Mouse (Mus musculus): Measurements from ENCODE around the gene Draxin. TPM values are rescaled to one million over a fixed set of nuclear protein-coding genes. Genes with fewer than 3 reads are reported as not detected.

Gene Draxin
- total and polyA plus RNA-seq, 3 experiments = 0.08 to 0.17 TPM; not detected in 1

- no peaks in the 10 kb centered on the region for H3K36me3 ChIP-seq (ENCODE audit: control insufficient read depth in 1 of 2, insufficient read depth in 2 of 2, low read length in 2 of 2)
- H3K79me2 ChIP-seq (ENCODE audit: control insufficient read depth, insufficient read depth, low read length, poor library complexity) = no peaks in the 10 kb centered on the region
- no peaks in the 10 kb centered on the region for H3K9me3 ChIP-seq (replicated peaks; ENCODE audit: insufficient read depth, low read length)
- no peak overlapping the region for H3K9ac ChIP-seq (ENCODE audit: control insufficient read depth, low read depth, low read length, poor library complexity, severe bottlenecking)
- DNase-seq (ENCODE audit: low read depth, low spot score) = peak; percentile 54
- no peaks in the 10 kb centered on the region; a peak in 1 of 4 replicates for H3K4me1 ChIP-seq (ENCODE audit: control insufficient read depth in 1 of 2, insufficient read depth in 2 of 2, low read length in 2 of 2)
- no peak overlapping the region for H3K27ac ChIP-seq (ENCODE audit: control insufficient read depth, low read depth, low read length)
- TF ChIP-seq ZKSCAN1 (IDR thresholded peaks at IDR 0.05; ENCODE audit: low read depth, low read length) (no peak), POLR2A (IDR thresholded peaks at IDR 0.05; ENCODE audit: control insufficient read depth in 1 of 2, insufficient read depth in 1 of 2, low read depth in 1 of 2, low read length in 2 of 2, poor library complexity in 1 of 2) (no peak), MAX (IDR thresholded peaks at IDR 0.05; ENCODE audit: low read length) (peak; percentile 65), CTCF (IDR thresholded peaks at IDR 0.05 in 2 of 3, conservative IDR thresholded peaks at IDR 0.05 in 1 of 3; ENCODE audit: control insufficient read depth in 1 of 3, insufficient read depth in 1 of 3, low read depth in 2 of 3, low read length in 3 of 3, poor library complexity in 1 of 3, severe bottlenecking in 1 of 3) (peak; percentile 26 to 72 (median 55)), ZC3H11A (IDR thresholded peaks at IDR 0.05; ENCODE audit: low read depth, low read length) (peak; percentile 45; the same call in 1 of the 2 replicates), SIN3A (IDR thresholded peaks at IDR 0.05; ENCODE audit: low read length) (0 out of 2 replicates have a peak, but pooled peaks have one; percentile 30), RCOR1 (IDR thresholded peaks at IDR 0.05; ENCODE audit: low read depth, low read length) (no peak), RAD21 (IDR thresholded peaks at IDR 0.05; ENCODE audit: low read depth, low read length) (peak; percentile 51), CHD2 (IDR thresholded peaks at IDR 0.05; ENCODE audit: low read length) (no peak), ZMIZ1 (IDR thresholded peaks at IDR 0.05; ENCODE audit: low read depth, low read length) (no peak), MXI1 (IDR thresholded peaks at IDR 0.05; ENCODE audit: low read depth, low read length) (peak; percentile 53), ZNF384 (IDR thresholded peaks at IDR 0.05; ENCODE audit: low read depth, low read length) (no peak), MYC (IDR thresholded peaks at IDR 0.05; ENCODE audit: low read depth, low read length) (peak; percentile 48; the same call in 1 of the 2 replicates), CHD1 (IDR thresholded peaks at IDR 0.05; ENCODE audit: low read depth, low read length) (no peak), GABPA (IDR thresholded peaks at IDR 0.05; ENCODE audit: low read depth, low read length) (no peak), MAZ (IDR thresholded peaks at IDR 0.05; ENCODE audit: low read depth, low read length) (no peak), NELFE (IDR thresholded peaks at IDR 0.05; ENCODE audit: low read depth, low read length) (no peak), SMC3 (IDR thresholded peaks at IDR 0.05; ENCODE audit: low read depth, low read length) (peak; percentile 77)
- no peaks in the 10 kb centered on the region for H3K27me3 ChIP-seq (ENCODE audit: control insufficient read depth in 1 of 2, insufficient read depth in 2 of 2, low read length in 2 of 2)
- H3K4me3 ChIP-seq (ENCODE audit: control insufficient read depth in 1 of 2, insufficient read depth in 1 of 2, low read depth in 2 of 2, low read length in 2 of 2) = no peak overlapping the region
Observed at GRCm38 (mm10) chr4:148065702-148066400, 64.6 kb downstream of the Draxin start.

- Histone ChIP-seq H3K27me3 (ENCODE audit: control insufficient read depth in 1 of 2, insufficient read depth in 2 of 2, low read length in 2 of 2) (no peaks in the 10 kb centered on the region), H3K9ac (ENCODE audit: control insufficient read depth, low read depth, low read length, poor library complexity, severe bottlenecking) (no peak overlapping the region), H3K27ac (ENCODE audit: control insufficient read depth, low read depth, low read length) (no peak overlapping the region), H3K4me3 (ENCODE audit: control insufficient read depth in 1 of 2, insufficient read depth in 1 of 2, low read depth in 2 of 2, low read length in 2 of 2) (no peak overlapping the region), H3K79me2 (ENCODE audit: control insufficient read depth, insufficient read depth, low read length, poor library complexity) (no peaks in the 10 kb centered on the region), H3K9me3 (replicated peaks; ENCODE audit: insufficient read depth, low read length) (no peaks in the 10 kb centered on the region), H3K4me1 (ENCODE audit: control insufficient read depth in 1 of 2, insufficient read depth in 2 of 2, low read length in 2 of 2) (no peaks in the 10 kb centered on the region), H3K36me3 (ENCODE audit: control insufficient read depth in 1 of 2, insufficient read depth in 2 of 2, low read length in 2 of 2) (no peaks in the 10 kb centered on the region)
- DNase-seq (ENCODE audit: low read depth, low spot score) = no peak
- TF ChIP-seq ETS1 (IDR thresholded peaks at IDR 0.05; ENCODE audit: low read depth, low read length) (no peak), UBTF (IDR thresholded peaks at IDR 0.05; ENCODE audit: borderline replicate concordance, insufficient read depth, low read depth, low read length) (no peak), MYB (IDR thresholded peaks at IDR 0.05; ENCODE audit: low read depth, low read length) (no peak), SMC3 (IDR thresholded peaks at IDR 0.05; ENCODE audit: low read depth, low read length) (no peak), MXI1 (IDR thresholded peaks at IDR 0.05; ENCODE audit: low read depth, low read length) (no peak), JUND (IDR thresholded peaks at IDR 0.05; ENCODE audit: low read depth, low read length) (no peak), MAZ (IDR thresholded peaks at IDR 0.05; ENCODE audit: low read depth, low read length) (no peak), MAFK (IDR thresholded peaks at IDR 0.05; ENCODE audit: borderline replicate concordance, low read depth, low read length) (no peak)
Observed at GRCm38 (mm10) chr4:148061086-148061480, 69.4 kb downstream of the Draxin start.
